22 mouse cellular contexts compared by ENCODE assay signal in the genomic region with DNA sequence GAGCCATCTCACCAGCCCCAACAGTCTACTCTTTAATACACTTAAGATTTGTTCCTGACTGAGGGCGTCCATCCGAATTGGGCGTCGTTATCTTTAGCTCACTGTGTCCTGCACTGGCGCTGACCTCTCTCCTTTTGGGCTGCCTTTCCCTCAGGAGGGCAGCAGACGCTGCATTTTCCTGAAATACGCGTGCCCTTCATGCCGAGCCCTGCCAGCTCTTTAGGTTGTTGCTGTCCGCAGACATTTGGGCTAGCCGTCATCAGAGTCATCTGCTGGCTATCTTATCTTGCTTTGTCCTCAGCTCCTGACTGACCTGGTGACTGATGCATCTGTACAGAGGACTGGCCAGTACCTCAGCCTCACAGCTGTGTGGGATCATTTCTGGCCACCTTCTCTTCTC. TPM values are rescaled to one million over a fixed set of nuclear protein-coding genes. Genes with fewer than 3 reads are reported as not detected.
DNase-seq lines count a peak whose midpoint lies in the region; ATAC-seq and TF ChIP-seq lines count a peak whose summit lies in the region.
"Had no signal": no experiment of that assay in that cellular context is flagged by ENCODE, and none has a peak within 500 bp of the region (broad histone marks: within the 10 kb centered on the region; RNA-seq: fewer than 3 reads in every experiment).

No protein-coding gene starts in this region.

- no peaks in the 10 kb centered on the region for H3K27me3 ChIP-seq in cerebellum, adult 2 months (ENCODE audit: control insufficient read depth, insufficient read depth, low read length)
- no peaks in the 10 kb centered on the region for H3K27me3 ChIP-seq in heart, embryonic 10.5 days (ENCODE audit: insufficient read depth, poor library complexity, severe bottlenecking)
- no peaks in the 10 kb centered on the region for H3K27me3 ChIP-seq in intestine, embryonic 16.5 days (replicated peaks; ENCODE audit: control insufficient read depth, insufficient read depth, low read length)
- no peaks in the 10 kb centered on the region for H3K27me3 ChIP-seq in intestine, postnatal 0 days (replicated peaks; ENCODE audit: control insufficient read depth, insufficient read depth, low read length)
- H3K27me3 ChIP-seq in small intestine, adult 2 months (ENCODE audit: control insufficient read depth, insufficient read depth, low read length) = no peaks in the 10 kb centered on the region
- H3K27me3 ChIP-seq: embryonic facial prominence, embryonic 12.5 days; forebrain, embryonic 13.5 days; forebrain, embryonic 15.5 days; Patski had no signal

- H3K9ac ChIP-seq in intestine, embryonic 16.5 days (ENCODE audit: low read depth, low read length) = 0 out of 2 replicates have a peak overlapping the region, but pooled peaks have one; percentile 37
- no peak overlapping the region for H3K9ac ChIP-seq in intestine, postnatal 0 days (ENCODE audit: low read depth, low read length)
- H3K9ac ChIP-seq: embryonic facial prominence, embryonic 12.5 days; forebrain, embryonic 13.5 days; forebrain, embryonic 15.5 days; forebrain, postnatal 0 days had no signal

- peaks cover 64% of the 10 kb centered on the region for H3K4me1 ChIP-seq in cerebellum, adult 2 months (ENCODE audit: control insufficient read depth, insufficient read depth, low read length)
- H3K4me1 ChIP-seq in heart, embryonic 10.5 days = peaks cover 34% of the 10 kb centered on the region
- H3K4me1 ChIP-seq in intestine, embryonic 16.5 days (ENCODE audit: control insufficient read depth, insufficient read depth, low read length) = peaks cover 36% of the 10 kb centered on the region
- H3K4me1 ChIP-seq in intestine, postnatal 0 days (replicated peaks; ENCODE audit: control insufficient read depth, insufficient read depth, low read length) = 0 out of 2 replicates have a peak, but pooled peaks cover 9% of the 10 kb centered on the region
- H3K4me1 ChIP-seq in small intestine, adult 2 months (ENCODE audit: control insufficient read depth, insufficient read depth, insufficient read length, low read length) = peaks cover 48% of the 10 kb centered on the region
- H3K4me1 ChIP-seq: forebrain, embryonic 15.5 days had no signal

- ATAC-seq in intestine, embryonic 16.5 days = no peak
- no peak for ATAC-seq in intestine, postnatal 0 days
- ATAC-seq: activated CD4-positive, CD25-positive, alpha-beta regulatory T cell, adult 4 months; CD4-positive, CD25-positive, alpha-beta regulatory T cell, adult 4 months; forebrain, embryonic 13.5 days; forebrain, embryonic 15.5 days; forebrain, postnatal 0 days; Patski had no signal

- no peak overlapping the region for H3K4me2 ChIP-seq in intestine, embryonic 16.5 days (ENCODE audit: low read depth, low read length)
- H3K4me2 ChIP-seq in intestine, postnatal 0 days (replicated peaks; ENCODE audit: low read depth) = no peak overlapping the region
- H3K4me2 ChIP-seq: embryonic facial prominence, embryonic 12.5 days; forebrain, embryonic 13.5 days; forebrain, embryonic 15.5 days had no signal

- H3K9me3 ChIP-seq in heart, embryonic 10.5 days = no peaks in the 10 kb centered on the region
- no peaks in the 10 kb centered on the region for H3K9me3 ChIP-seq in intestine, embryonic 16.5 days (ENCODE audit: control insufficient read depth, low read length)
- no peaks in the 10 kb centered on the region for H3K9me3 ChIP-seq in intestine, postnatal 0 days (ENCODE audit: control insufficient read depth)
- H3K9me3 ChIP-seq: embryonic facial prominence, embryonic 10.5 days; embryonic facial prominence, embryonic 12.5 days; forebrain, embryonic 13.5 days; forebrain, embryonic 15.5 days; G1E had no signal

- peaks cover 23% of the 10 kb centered on the region for H3K36me3 ChIP-seq in heart, embryonic 10.5 days
- peaks cover 5% of the 10 kb centered on the region; the same call in 1 of the 2 replicates for H3K36me3 ChIP-seq in intestine, embryonic 16.5 days (ENCODE audit: control insufficient read depth, insufficient read depth, low read length)
- peaks cover 10% of the 10 kb centered on the region for H3K36me3 ChIP-seq in intestine, postnatal 0 days (ENCODE audit: control insufficient read depth, insufficient read depth)
- peaks cover 12% of the 10 kb centered on the region for H3K36me3 ChIP-seq in small intestine, adult 2 months (ENCODE audit: control insufficient read depth, insufficient read depth, low read length)
- H3K36me3 ChIP-seq: forebrain, embryonic 15.5 days had no signal

- no peak for TF ChIP-seq CTCF in cerebellum, adult 2 months (IDR thresholded peaks at IDR 0.05; ENCODE audit: borderline replicate concordance, insufficient read depth, low read depth, low read length)
- no peak for TF ChIP-seq CTCF in intestine, postnatal 0 days (IDR thresholded peaks at IDR 0.05; ENCODE audit: low read depth)
- no peak for TF ChIP-seq CTCF in small intestine, adult 2 months (IDR thresholded peaks at IDR 0.05; ENCODE audit: extremely low read depth, insufficient read length, insufficient replicate concordance, low read depth, low read length)

- WGBS in cerebellum, adult 2 months = 51% methylated on average over 11 of the region's 11 CpGs
- WGBS in heart, embryonic 10.5 days = 44% methylated on average over 11 of the region's 11 CpGs
- WGBS in intestine, embryonic 16.5 days = 85% methylated on average over 11 of the region's 11 CpGs
- WGBS in intestine, postnatal 0 days = 83% methylated on average over 11 of the region's 11 CpGs
- 84% methylated on average over 11 of the region's 11 CpGs for WGBS in small intestine, adult 2 months

- DNase-seq in cerebellum, adult 2 months = peak; percentile 50 to 53
- DNase-seq in cerebellum, postnatal 14 days = no peak
- DNase-seq in heart, embryonic 10.5 days (ENCODE audit: low spot score) = no peak
- no peak for DNase-seq in heart, adult 8-10 months (ENCODE audit: low spot score)
- DNase-seq: adrenal gland, adult 8-10 months; adrenal gland, postnatal 14 days; adrenal gland, postnatal 36 days; B cell, adult 2 months; cerebellum, adult 9-11 months; forebrain, postnatal 0 days had no signal

- H3K4me3 ChIP-seq in cerebellum, adult 2 months (replicated peaks; ENCODE audit: insufficient read depth, low read depth, low read length) = no peak overlapping the region
- no peak overlapping the region for H3K4me3 ChIP-seq in heart, embryonic 10.5 days
- no peak overlapping the region for H3K4me3 ChIP-seq in intestine, embryonic 16.5 days (ENCODE audit: low read length)
- no peak overlapping the region for H3K4me3 ChIP-seq in intestine, postnatal 0 days (ENCODE audit: low read depth, low read length)
- H3K4me3 ChIP-seq in small intestine, adult 2 months (ENCODE audit: low read depth, low read length) = no peak overlapping the region
- H3K4me3 ChIP-seq: embryonic facial prominence, embryonic 10.5 days; embryonic facial prominence, embryonic 12.5 days; forebrain, embryonic 13.5 days; forebrain, embryonic 15.5 days had no signal

- no peak for TF ChIP-seq POLR2A in cerebellum, adult 2 months (IDR thresholded peaks at IDR 0.05; ENCODE audit: borderline replicate concordance, insufficient read depth, low read length)
- no peak for TF ChIP-seq POLR2A in small intestine, adult 2 months (IDR thresholded peaks at IDR 0.05; ENCODE audit: low read depth, low read length)

- H3K27ac ChIP-seq in cerebellum, adult 2 months (ENCODE audit: insufficient read depth, low read length) = peak overlapping the region; percentile 22; the same call in 1 of the 2 replicates
- H3K27ac ChIP-seq in heart, embryonic 10.5 days = 0 out of 2 replicates have a peak overlapping the region, but pooled peaks have one; percentile 23
- H3K27ac ChIP-seq in intestine, embryonic 16.5 days (ENCODE audit: low read length) = no peak overlapping the region
- H3K27ac ChIP-seq in intestine, postnatal 0 days (ENCODE audit: low read depth, low read length) = no peak overlapping the region; the same call in 1 of the 2 replicates
- H3K27ac ChIP-seq in small intestine, adult 2 months (ENCODE audit: insufficient read depth, low read depth, low read length) = peak overlapping the region; percentile 32
- H3K27ac ChIP-seq: embryonic facial prominence, embryonic 10.5 days; embryonic facial prominence, embryonic 12.5 days; forebrain, embryonic 13.5 days; forebrain, embryonic 15.5 days had no signal

RNA-seq across cellular contexts. Expression of a gene that starts 9.5 kb away (rescaled TPM):
- 102 and 111 TPM in 2 replicates for polyA plus RNA-seq in cerebellum, adult 2 months (2012; rRNA removed)
- 65.9 and 68.9 TPM in 2 replicates for polyA plus RNA-seq in heart, embryonic 10.5 days (2016; fragmentation: Nextera tagmentation; extraction: Ambion mirVana)
- 10 to 100 TPM in 3 of 4 experiments, 1 to 10 TPM in 1; 9.4 to 14.1 (median 11.6) TPM for total RNA-seq in heart, adult 8-10 months (2022)
- 66.9 and 71.9 TPM in 2 replicates for polyA plus RNA-seq in intestine, embryonic 16.5 days (2015; fragmentation: Nextera tagmentation; extraction: Ambion mirVana)
- polyA plus RNA-seq in intestine, postnatal 0 days (2015; fragmentation: Nextera tagmentation; extraction: Ambion mirVana) = 104 TPM in 2 replicates
- polyA plus RNA-seq in small intestine, adult 2 months (2012; rRNA removed) = 23.0 and 59.8 TPM in 2 replicates
- total RNA-seq: CH12.LX had no signal

RNA-seq across cellular contexts. Expression of a gene that starts 44.7 kb away (rescaled TPM):
- 19.6 and 23.5 TPM in 2 replicates for polyA plus RNA-seq in cerebellum, adult 2 months (2012; rRNA removed)
- 3.7 and 4.0 TPM in 2 replicates for polyA plus RNA-seq in heart, embryonic 10.5 days (2016; fragmentation: Nextera tagmentation; extraction: Ambion mirVana)
- 1 to 10 TPM in 1 of 4 experiments, under 1 TPM in 3; 0.44 to 1.4 (median 0.87) TPM for total RNA-seq in heart, adult 8-10 months (2022)
- polyA plus RNA-seq in intestine, embryonic 16.5 days (2015; fragmentation: Nextera tagmentation; extraction: Ambion mirVana) = 2.3 and 2.7 TPM in 2 replicates
- polyA plus RNA-seq in intestine, postnatal 0 days (2015; fragmentation: Nextera tagmentation; extraction: Ambion mirVana) = 1.5 and 1.8 TPM in 2 replicates
- polyA plus RNA-seq in small intestine, adult 2 months (2012; rRNA removed) = 0.70 and 1.3 TPM in 2 replicates

Comparison
In these comparisons a context has a peak if more than half of its experiments do, and no peak if none do; other contexts are left out.
1. DNase-seq: peak in cerebellum, adult 2 months (2 of 2); none in cerebellum, postnatal 14 days (0 of 2), heart, embryonic 10.5 days (single experiment) and heart, adult 8-10 months (single experiment).
2. H3K27ac ChIP-seq: peak in cerebellum, adult 2 months (single experiment), heart, embryonic 10.5 days (single experiment) and small intestine, adult 2 months (single experiment); none in intestine, embryonic 16.5 days (single experiment) and intestine, postnatal 0 days (single experiment).